Mouse (Mus musculus): ENCODE measurements around the gene Gnptg.
A peak's percentile ranks its signal among the peaks of the same experiment; 100 is the strongest.

The Gnptg gene

DNA sequence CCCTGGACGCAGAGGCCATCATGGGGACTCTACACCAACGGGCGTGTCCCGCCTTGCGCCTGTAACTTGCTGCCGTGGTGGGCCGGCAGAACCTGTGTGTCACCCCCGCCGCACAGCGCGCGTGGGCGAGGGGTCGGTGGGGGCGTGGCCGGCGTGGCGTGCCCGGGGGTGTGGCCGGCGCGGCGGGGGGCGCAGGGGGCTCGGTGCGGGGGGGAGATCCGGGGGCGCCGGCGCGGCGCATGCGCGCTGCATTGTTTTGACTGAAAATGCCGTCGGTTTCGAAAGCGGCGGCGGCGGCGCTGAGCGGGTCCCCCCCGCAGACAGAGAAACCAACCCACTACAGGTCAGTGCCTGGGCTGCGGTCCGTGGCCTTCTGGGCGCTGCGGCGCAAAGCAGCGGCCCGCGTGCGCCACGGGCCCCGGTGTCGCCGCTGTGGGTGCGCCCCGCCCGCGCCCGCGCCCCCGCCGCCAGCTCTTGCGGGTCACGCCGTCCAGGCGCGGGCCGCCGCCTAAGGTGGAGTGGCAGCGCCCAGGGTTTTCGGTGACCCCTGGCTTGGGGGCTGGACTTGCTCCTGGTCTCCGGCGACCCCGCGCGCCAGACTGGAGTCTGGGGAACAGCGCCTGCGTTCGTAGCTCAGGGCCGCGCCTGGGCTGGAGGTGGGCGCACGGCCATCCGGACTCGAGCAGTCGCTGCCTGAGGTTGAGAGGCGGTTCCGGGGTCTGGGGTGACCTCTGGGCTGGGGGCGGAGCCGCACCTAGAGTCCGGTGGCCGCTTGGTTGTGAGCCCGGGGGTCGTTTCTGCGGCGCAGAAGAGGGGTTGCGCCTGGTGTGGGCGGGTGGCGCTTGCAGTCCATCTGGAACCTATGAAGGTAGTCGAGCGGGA is 51.5 kb downstream of the Gnptg start, which contains the start of gene Unkl:
TSS of gene Unkl (plus strand) at position 248 of the 882 bp plus-strand sequence.
- peak; percentile 59 for DNase-seq (ENCODE audit: low read depth, low spot score)

- DNase-seq (ENCODE audit: low read depth, low spot score), result peak; percentile 26
These were observed 52.2 kb downstream of the Gnptg start for GRCm38 (mm10) chr17:25187784-25188149.

GRCm38 (mm10) chr17:25184961-25185360 is 55.0 kb downstream of the Gnptg start:
- peak; percentile 37 for DNase-seq (ENCODE audit: low read depth, low spot score)

- DNase-seq (ENCODE audit: low read depth, low spot score), result peak; percentile 99
These were observed 55.7 kb downstream of the Gnptg start, which contains the start of gene BC003965 for GRCm38 (mm10) chr17:25184129-25184691. BC003965 (plus strand) TSS chr17:25184554.
